Mouse (Mus musculus) liver, embryonic 14.5 days (tissue): ENCODE data around the gene Gmip. TPM values are rescaled to one million over a fixed set of nuclear protein-coding genes. Genes with fewer than 3 reads are reported as not detected.

Source experiments
- ATAC-seq: fragments of 200-750 bp; cut with Nextera tagmentation; 2 replicates; pipeline ENCODE4 v1.8.0; 2017; ENCODE audit warnings: moderate number of reproducible peaks, mild to moderate bottlenecking, moderate library complexity; ENCODE audit not compliant: insufficient read depth
- DNase-seq, 3 experiments: peaks; one replicate each; pipeline ENCODE4 v3.0.0-alpha.2; 2012 to 2013; ENCODE audit warnings: low read depth in 3 of 3, low spot score in 3 of 3
- H3K27ac ChIP-seq: fragments of 300-500 bp; sonication (generic); 2 replicates; pipeline ENCODE4 v1.5.1; 2014; ENCODE audit warnings: moderate library complexity, mild to moderate bottlenecking, control low read depth, inconsistent platforms
- H3K27me3 ChIP-seq: fragments of 300-500 bp; sonication (generic); 2 replicates; pipeline ENCODE4 v1.6.1; 2014; ENCODE audit warnings: mild to moderate bottlenecking, low read length, moderate library complexity; ENCODE audit not compliant: control insufficient read depth, insufficient read depth
- H3K36me3 ChIP-seq: fragments of 300-500 bp; sonication (generic); replicated peaks from 2 replicates; pipeline ENCODE4 v1.6.1; 2014; ENCODE audit warnings: low read depth; ENCODE audit not compliant: control insufficient read depth, insufficient read depth
- H3K4me1 ChIP-seq, 2 experiments: fragments of 200-500 bp in 1 of 2; fragments of 300-500 bp in 1 of 2; sonication (generic) in 1 of 2; replicated peaks; 2 replicates each; pipeline ENCODE4 v1.6.1; 2012 to 2014; ENCODE audit warnings: antibody characterized with exemption in 1 of 2, inconsistent platforms in 1 of 2, low read length in 1 of 2; ENCODE audit not compliant: control insufficient read depth in 2 of 2, insufficient read depth in 2 of 2
- H3K4me2 ChIP-seq: fragments of 300-500 bp; sonication (generic); 2 replicates; pipeline ENCODE4 v1.6.1; 2014; ENCODE audit warnings: low read depth, mild to moderate bottlenecking, control low read depth, moderate library complexity
- H3K4me3 ChIP-seq, 2 experiments: fragments of 200-500 bp in 1 of 2; fragments of 300-500 bp in 1 of 2; sonication (generic) in 1 of 2; 2 replicates each; pipeline ENCODE4 v1.5.1; 2012 to 2014; ENCODE audit warnings: low read depth in 2 of 2, low read length in 2 of 2, mild to moderate bottlenecking in 2 of 2, control low read depth in 1 of 2, inconsistent platforms in 1 of 2, moderate library complexity in 1 of 2; ENCODE audit not compliant: insufficient read depth in 1 of 2
- H3K9ac ChIP-seq: fragments of 300-500 bp; sonication (generic); replicated peaks from 2 replicates; pipeline ENCODE4 v1.6.1; 2014; ENCODE audit warnings: mild to moderate bottlenecking, control low read depth, moderate library complexity
- H3K9me3 ChIP-seq: fragments of 300-500 bp; sonication (generic); 2 replicates; pipeline ENCODE4 v1.6.1; 2016; ENCODE audit warnings: low read length, mixed read lengths; ENCODE audit not compliant: control insufficient read depth
- CTCF ChIP-seq: IDR thresholded peaks from 2 replicates; pipeline ENCODE4 v1.5.1; 2016; ENCODE audit warnings: antibody characterized with exemption, low read depth, control low read depth
- EP300 ChIP-seq: IDR thresholded peaks from 2 replicates; pipeline ENCODE4 v1.6.1; 2016; ENCODE audit warnings: antibody characterized with exemption, low read depth
- WGBS: fragments of 180-500 bp; shearing (Covaris S2); extraction: QIAGEN DNeasy Blood & Tissue Kit; methylation state at CpG from one replicate; pipeline ENCODE4 v1.1.7; 2014; ENCODE audit not compliant: insufficient replicate concordance; 5-methylcytosine and 5-hydroxymethylcytosine counted together
- polyA plus RNA-seq, 2 experiments: library from polyadenylated mRNA; depleted of rRNA in 1 of 2; stranded (reverse) in 1 of 2; unstranded in 1 of 2; fragments of >200 nt; fragmentation: Nextera tagmentation in 1 of 2; extraction: Ambion mirVana in 1 of 2; gene quantifications; 2 replicates each; pipeline versions ENCODE4 v1.2.1 to v1.2.3; 2012 to 2014

Gmip gene
- polyA plus RNA-seq, 2 experiments, result 3.9 to 5.8 TPM

DNA sequence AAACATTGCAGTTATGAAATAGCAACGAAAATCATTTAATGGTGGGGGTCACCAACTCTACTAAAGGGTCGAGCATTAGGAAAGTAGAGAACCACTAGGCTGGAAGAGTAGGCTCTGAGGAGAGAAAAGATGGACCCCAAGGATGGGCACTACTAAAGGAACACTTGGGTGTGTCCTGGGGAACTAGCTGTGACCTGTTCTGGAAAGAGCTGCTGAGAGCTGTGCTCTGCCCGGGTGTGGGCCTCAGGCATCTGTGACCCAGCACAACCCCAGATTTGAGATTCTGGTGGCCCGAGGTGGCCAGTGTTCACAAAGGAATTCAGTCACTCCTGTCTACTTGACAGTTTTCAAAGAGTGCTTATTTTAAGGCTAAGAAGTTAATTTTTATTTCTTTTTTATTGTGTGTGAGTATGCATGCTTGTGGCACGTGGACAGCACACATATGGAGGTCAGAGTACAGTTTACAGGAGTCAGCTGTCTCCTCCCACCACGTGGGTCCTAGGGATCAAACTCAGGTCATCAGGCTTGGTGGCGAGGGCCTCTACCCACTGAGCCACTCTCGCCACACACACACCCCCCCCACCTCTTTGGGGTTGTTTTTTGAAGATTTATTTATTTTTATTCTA lies 28.7 kb downstream of the Gmip start:
- 55% methylated on average over 8 of the region's 8 CpGs for WGBS
- ATAC-seq (no peak), DNase-seq (no peak)

DNA sequence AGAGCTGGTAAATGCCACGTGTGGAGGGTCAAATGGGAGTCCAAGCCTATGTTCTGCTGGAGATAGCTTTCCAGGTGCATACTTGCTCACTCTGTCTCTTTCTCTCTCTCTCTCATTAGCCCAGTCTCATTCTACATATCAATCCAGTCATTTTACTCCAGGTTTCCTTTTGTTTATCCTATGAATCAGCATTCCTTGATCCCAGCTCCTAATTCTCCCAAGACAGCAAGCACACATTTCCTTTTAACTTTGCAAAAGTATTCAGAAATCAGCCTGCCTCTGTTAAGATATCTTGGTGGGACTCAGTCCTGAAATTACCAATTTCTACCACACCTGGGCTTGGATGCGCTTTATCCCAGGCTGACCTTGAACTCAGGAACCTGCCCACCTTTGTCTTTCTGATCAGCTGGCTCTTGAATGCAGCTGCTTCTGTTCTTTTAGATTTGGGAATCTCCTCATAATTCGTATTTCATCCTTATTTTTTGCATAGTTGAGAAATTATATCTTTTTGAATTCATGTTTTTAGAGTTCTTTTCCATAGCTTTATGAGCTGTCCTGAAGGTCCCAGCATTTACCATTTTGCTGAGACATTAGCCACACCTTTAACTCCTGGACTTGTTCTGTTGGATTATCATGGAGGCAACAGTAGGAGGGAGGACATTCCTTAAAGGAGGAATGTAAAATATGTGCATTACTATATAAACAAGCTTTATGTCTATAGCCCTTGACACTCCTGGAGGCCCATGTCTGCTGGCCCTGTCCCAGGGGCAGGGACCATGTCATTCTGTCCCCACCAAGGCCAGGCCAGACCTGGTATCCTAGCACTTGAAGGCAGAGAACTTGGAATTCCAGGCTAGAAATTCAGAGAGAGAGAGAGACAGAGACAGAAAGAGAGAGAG lies 38.9 kb downstream of the Gmip start:
- TF ChIP-seq CTCF (no peak), EP300 (no peak)
- Histone ChIP-seq H3K9me3 (no peaks in the 10 kb centered on the region), H3K4me1 (peaks cover 4 to 19% of the 10 kb centered on the region in 2 experiments; a peak in 3 of 4 replicates), H3K36me3 (no peaks in the 10 kb centered on the region), H3K27ac (no peak overlapping the region), H3K4me2 (no peak overlapping the region), H3K27me3 (no peaks in the 10 kb centered on the region), H3K9ac (no peak overlapping the region), H3K4me3 (no peak overlapping the region)
- 53% methylated on average over 3 of the region's 3 CpGs for WGBS
- ATAC-seq (no peak), DNase-seq (no peak)

More for the DNA sequence above, 28.7 kb downstream of the Gmip start:
- Histone ChIP-seq H3K9me3 (no peaks in the 10 kb centered on the region), H3K36me3 (no peaks in the 10 kb centered on the region), H3K27me3 (no peaks in the 10 kb centered on the region), H3K9ac (no peak overlapping the region), H3K4me2 (no peak overlapping the region), H3K4me3 (no peak overlapping the region), H3K27ac (no peak overlapping the region), H3K4me1 (peaks cover 0 to 7% of the 10 kb centered on the region in 2 experiments; a peak in 2 of 4 replicates)
- TF ChIP-seq EP300 (no peak), CTCF (no peak)

DNA sequence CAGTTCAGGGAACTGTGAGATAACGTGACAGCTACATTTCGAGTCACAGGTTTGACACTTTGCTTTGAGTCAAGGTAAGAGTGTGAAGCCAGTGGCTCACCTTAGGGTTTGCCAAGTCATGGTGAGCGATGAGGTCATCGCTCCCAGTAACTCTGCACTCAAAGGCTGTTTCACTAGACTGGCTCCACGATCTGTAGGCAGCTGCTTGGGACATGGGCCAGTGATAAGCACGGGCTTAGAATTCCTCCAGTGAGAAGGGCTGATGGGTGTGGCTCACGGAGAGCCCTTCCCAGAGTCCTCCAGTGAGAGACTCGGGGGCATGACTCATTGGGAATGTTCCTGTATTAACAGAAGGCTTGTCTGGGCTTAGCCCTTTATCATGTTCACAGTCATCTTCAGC lies 40.5 kb downstream of the Gmip start:
- H3K27ac ChIP-seq, result no peak overlapping the region
- peaks cover 4 to 19% of the 10 kb centered on the region in 2 experiments; a peak in 3 of 4 replicates for H3K4me1 ChIP-seq
- no peak for DNase-seq
- H3K36me3 ChIP-seq, result no peaks in the 10 kb centered on the region
- no peaks in the 10 kb centered on the region for H3K27me3 ChIP-seq
- H3K9ac ChIP-seq, result no peak overlapping the region
- H3K4me2 ChIP-seq, result no peak overlapping the region
- no peak overlapping the region for H3K4me3 ChIP-seq
- no peaks in the 10 kb centered on the region for H3K9me3 ChIP-seq
- TF ChIP-seq CTCF (no peak), EP300 (no peak)
- 61% methylated on average over 8 of the region's 8 CpGs for WGBS
- peak; percentile 57 for ATAC-seq

DNA sequence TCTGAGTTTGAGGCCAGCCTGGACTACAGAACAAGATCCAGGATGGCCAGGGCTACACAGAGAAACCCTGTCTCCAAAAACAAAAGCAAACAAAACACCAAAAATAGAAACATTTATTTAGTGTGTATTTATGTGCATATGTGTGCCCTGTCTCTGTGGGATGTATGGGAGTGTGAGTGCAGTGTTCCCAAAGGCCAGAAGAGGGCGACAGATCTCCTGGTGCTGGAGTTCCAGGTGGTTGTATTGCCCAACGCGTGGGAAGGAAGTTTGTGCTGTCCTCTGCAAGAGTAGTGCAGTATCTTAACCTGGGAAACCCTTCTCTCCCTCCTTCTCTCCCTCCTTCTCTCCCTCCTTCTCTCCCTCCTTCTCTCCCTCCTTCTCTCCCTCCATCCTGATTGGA lies 41.4 kb downstream of the Gmip start:
- ATAC-seq (no peak), DNase-seq (peak in 1 of 3 experiments; percentile 29)
- no peaks in the 10 kb centered on the region for H3K27me3 ChIP-seq
- 35% methylated on average over 3 of the region's 3 CpGs for WGBS
- H3K4me2 ChIP-seq, result no peak overlapping the region
- TF ChIP-seq EP300, result no peak
- TF ChIP-seq CTCF, result peak; percentile 90
- H3K9ac ChIP-seq, result no peak overlapping the region
- no peak overlapping the region for H3K4me3 ChIP-seq
- H3K4me1 ChIP-seq, result peaks cover 4 to 19% of the 10 kb centered on the region in 2 experiments; a peak in 3 of 4 replicates
- H3K27ac ChIP-seq, result no peak overlapping the region
- H3K9me3 ChIP-seq, result no peaks in the 10 kb centered on the region
- H3K36me3 ChIP-seq, result no peaks in the 10 kb centered on the region
